ENCODE assay signal across 9 mouse cellular contexts in the genomic region with DNA sequence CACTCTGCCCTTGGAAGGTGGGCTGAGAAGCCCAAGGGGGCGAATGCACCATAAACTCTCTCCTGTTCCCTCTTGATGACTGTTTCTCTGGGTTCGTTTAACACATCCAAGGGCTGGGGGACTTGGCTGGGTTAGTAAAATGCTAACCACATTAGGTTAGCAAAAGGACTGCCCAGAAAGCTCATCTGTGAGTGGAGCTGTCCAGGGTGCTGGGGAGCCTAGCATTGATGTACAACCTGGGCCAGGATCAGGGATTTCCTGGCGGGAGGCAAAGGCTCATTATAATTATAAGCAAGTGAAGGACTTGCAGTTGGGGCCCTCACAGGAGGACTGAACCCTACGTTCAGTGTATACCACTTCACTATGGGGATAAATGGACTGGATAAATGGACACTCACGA.
A peak's percentile ranks its signal among the peaks of the same experiment; 100 is the strongest.
DNase-seq lines count a peak whose midpoint lies in the region; ATAC-seq and TF ChIP-seq lines count a peak whose summit lies in the region.
"Had no signal": no experiment of that assay in that cellular context is flagged by ENCODE, and none has a peak within 500 bp of the region (broad histone marks: within the 10 kb centered on the region; RNA-seq: fewer than 3 reads in every experiment).

No protein-coding gene starts in this region.

- H3K4me1 ChIP-seq in lung, embryonic 14.5 days (ENCODE audit: insufficient read depth), result no peaks in the 10 kb centered on the region

- H3K36me3 ChIP-seq in lung, embryonic 14.5 days (ENCODE audit: insufficient read depth), result no peaks in the 10 kb centered on the region

- no peaks in the 10 kb centered on the region for H3K27me3 ChIP-seq in lung, embryonic 14.5 days (ENCODE audit: insufficient read depth, low read length)

- no peak overlapping the region for H3K4me3 ChIP-seq in lung, embryonic 14.5 days (ENCODE audit: low read depth, low read length)

- no peak overlapping the region for H3K9ac ChIP-seq in lung, embryonic 14.5 days

- intact Hi-C loops in left cerebral cortex, postnatal 10 days (cut with DNase I), result no loop called here

- no peaks in the 10 kb centered on the region for H3K9me3 ChIP-seq in lung, embryonic 14.5 days (ENCODE audit: low read depth, low read length)

- 17% methylated on average over 5 of the region's 5 CpGs for whole genome bisulfite sequencing in lung, embryonic 14.5 days

- H3K4me2 ChIP-seq in lung, embryonic 14.5 days, result no peak overlapping the region

- DNase-seq in lung, embryonic 14.5 days, result peak; percentile 88
- DNase-seq in lung, postnatal 25 days (ENCODE audit: low spot score), result no peak
- peak; percentile 73 for DNase-seq in ZHBTc4 (ENCODE audit: low read depth, low spot score)
- peak; percentile 83 for DNase-seq in embryo, embryonic 11 days
- peak; percentile 7 for DNase-seq in lung, postnatal 36 days
- DNase-seq in left cerebral cortex, postnatal 10 days (ENCODE audit: extremely low spot score in 1 of 2, low spot score in 2 of 2), result no peak
- no peak for DNase-seq in right cerebral cortex, adult 18-20 months
- DNase-seq: left cerebral cortex, postnatal 4 days had no signal

- TF ChIP-seq CTCF in lung, embryonic 14.5 days (IDR thresholded peaks at IDR 0.05; ENCODE audit: low read depth), result no peak

- H3K27ac ChIP-seq in lung, embryonic 14.5 days (ENCODE audit: low read depth), result no peak overlapping the region

- no peak for ATAC-seq in lung, embryonic 14.5 days (ENCODE audit: insufficient read depth)
- no peak for ATAC-seq in megakaryocyte, adult 5-6 weeks (ENCODE audit: poor library complexity, severe bottlenecking)

Comparison
In these comparisons a context has a peak if more than half of its experiments do, and no peak if none do; other contexts are left out.
1. DNase-seq: peak in lung, embryonic 14.5 days (single experiment), ZHBTc4 (single experiment), embryo, embryonic 11 days (single experiment) and lung, postnatal 36 days (single experiment); none in lung, postnatal 25 days (single experiment), left cerebral cortex, postnatal 10 days (0 of 2) and right cerebral cortex, adult 18-20 months (single experiment).